Mouse (Mus musculus) stomach, postnatal 0 days (tissue): ENCODE measurements around the gene Pik3cd.

ENCODE experiments used
- CTCF ChIP-seq: IDR thresholded peaks from 2 replicates; pipeline ENCODE4 v1.5.1; 2016; ENCODE audit warnings: antibody characterized with exemption, low read depth, mild to moderate bottlenecking, moderate library complexity
- EP300 ChIP-seq: optimal IDR thresholded peaks from 2 replicates; pipeline ENCODE3; 2016; ENCODE audit warnings: antibody characterized with exemption

GRCm38 (mm10) chr4:149601484-149601883, 100.9 kb downstream of the Pik3cd start:
- TF ChIP-seq CTCF (no peak), EP300 (no peak)
